Mouse (Mus musculus): ENCODE data around the gene Cib2. TPM values are rescaled to one million over a fixed set of nuclear protein-coding genes. Genes with fewer than 3 reads are reported as not detected.

Gene Cib2
- polyA plus RNA-seq, 1 experiment from 2014 or later: 17.9 TPM

Other genes with a start within 250 kb of the Cib2 start
- gene Dmxl2, start 58.6 kb downstream of the Cib2 start, polyA plus RNA-seq (2014; fragmentation: Nextera tagmentation; extraction: Ambion mirVana): 16.6 and 17.7 TPM in 2 replicates
- not detected in 2 replicates for gene Sh2d7, start 21.2 kb downstream of the Cib2 start, polyA plus RNA-seq (2014; fragmentation: Nextera tagmentation; extraction: Ambion mirVana)
- 122 and 127 TPM in 2 replicates for gene Idh3a, start 26.1 kb upstream of the Cib2 start, polyA plus RNA-seq (2014; fragmentation: Nextera tagmentation; extraction: Ambion mirVana)
- 9.9 and 11.0 TPM in 2 replicates for gene Acsbg1, start 101.7 kb upstream of the Cib2 start, polyA plus RNA-seq (2014; fragmentation: Nextera tagmentation; extraction: Ambion mirVana)
- 4.0 and 4.7 TPM in 2 replicates for gene Dnaja4, start 138.7 kb upstream of the Cib2 start, polyA plus RNA-seq (2014; fragmentation: Nextera tagmentation; extraction: Ambion mirVana)
- 179 and 181 TPM in 2 replicates for gene Wdr61, start 174.3 kb upstream of the Cib2 start, polyA plus RNA-seq (2014; fragmentation: Nextera tagmentation; extraction: Ambion mirVana)
- gene Crabp1, start 204.5 kb upstream of the Cib2 start, polyA plus RNA-seq (2014; fragmentation: Nextera tagmentation; extraction: Ambion mirVana): 1,135 and 1,165 TPM in 2 replicates